Mouse (Mus musculus) liver, adult 2 months (tissue): ENCODE measurements around the gene Gm10959.

ENCODE experiments used
- CTCF ChIP-seq: fragments of 200-500 bp; IDR thresholded peaks from 2 replicates; pipeline ENCODE4 v1.5.1; 2011; ENCODE audit warnings: low read depth, low read length, control low read depth
- POLR2A ChIP-seq: fragments of 200-500 bp; IDR thresholded peaks from 2 replicates; pipeline ENCODE4 v1.6.1; 2011; ENCODE audit warnings: low read length, control low read depth; ENCODE audit not compliant: insufficient read depth; ENCODE audit errors: extremely low read depth

GRCm38 (mm10) chr3:122968391-122968790 is 49.2 kb upstream of the Gm10959 start:
- TF ChIP-seq CTCF, result no peak
- no peak for TF ChIP-seq POLR2A
